Mouse (Mus musculus): ENCODE data around the gene Lipe.
A peak's percentile ranks its signal among the peaks of the same experiment; 100 is the strongest.
"Not testable (repeated sequence)": the region's sequence is repeated elsewhere in the genome, so short reads cannot be mapped to it uniquely, and the experiment has no call there.

The Lipe gene

DNA sequence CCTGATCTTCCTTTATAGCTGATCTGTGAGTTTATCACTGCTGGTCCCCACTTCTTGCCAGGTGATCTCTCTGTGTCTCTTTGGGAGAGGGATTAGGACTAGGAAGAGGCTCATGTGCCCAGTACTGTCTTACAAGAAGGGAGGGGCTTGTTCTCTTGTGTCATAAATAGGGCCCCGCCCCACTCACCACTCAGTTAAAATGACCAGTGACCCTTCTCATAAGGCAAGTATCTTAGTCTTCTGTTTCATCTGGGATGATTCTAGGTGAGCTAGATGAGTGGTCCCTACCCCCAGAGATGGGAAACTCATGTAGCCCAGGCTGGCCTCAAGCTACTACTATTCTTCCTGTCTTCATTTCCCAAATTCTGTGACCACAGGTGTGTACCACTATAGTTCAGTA lies at the start of gene Lipe:
Gene Lipe, minus strand, starts transcription at position 101 of the 400 bp plus-strand sequence.
- DNase-seq (ENCODE audit: low read depth) = no peak

DNA sequence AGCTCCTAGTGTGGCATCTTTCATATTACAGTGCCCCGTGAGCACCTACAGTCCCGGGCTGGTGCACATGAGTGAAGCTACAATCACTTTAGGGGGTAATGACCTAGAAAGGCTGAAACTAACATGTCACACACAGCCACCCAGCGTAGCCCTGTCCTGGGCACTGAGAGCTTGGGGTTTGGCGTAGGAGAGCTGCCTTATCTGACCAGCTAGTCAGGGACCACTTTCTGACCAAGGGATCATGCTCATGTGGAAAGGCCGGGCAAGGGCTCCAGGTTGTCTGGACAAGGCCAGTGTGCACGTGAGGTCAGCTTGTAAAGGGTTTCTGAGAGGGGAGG lies 42.3 kb upstream of the Lipe start:
- no peak for DNase-seq (ENCODE audit: low read depth)

DNA sequence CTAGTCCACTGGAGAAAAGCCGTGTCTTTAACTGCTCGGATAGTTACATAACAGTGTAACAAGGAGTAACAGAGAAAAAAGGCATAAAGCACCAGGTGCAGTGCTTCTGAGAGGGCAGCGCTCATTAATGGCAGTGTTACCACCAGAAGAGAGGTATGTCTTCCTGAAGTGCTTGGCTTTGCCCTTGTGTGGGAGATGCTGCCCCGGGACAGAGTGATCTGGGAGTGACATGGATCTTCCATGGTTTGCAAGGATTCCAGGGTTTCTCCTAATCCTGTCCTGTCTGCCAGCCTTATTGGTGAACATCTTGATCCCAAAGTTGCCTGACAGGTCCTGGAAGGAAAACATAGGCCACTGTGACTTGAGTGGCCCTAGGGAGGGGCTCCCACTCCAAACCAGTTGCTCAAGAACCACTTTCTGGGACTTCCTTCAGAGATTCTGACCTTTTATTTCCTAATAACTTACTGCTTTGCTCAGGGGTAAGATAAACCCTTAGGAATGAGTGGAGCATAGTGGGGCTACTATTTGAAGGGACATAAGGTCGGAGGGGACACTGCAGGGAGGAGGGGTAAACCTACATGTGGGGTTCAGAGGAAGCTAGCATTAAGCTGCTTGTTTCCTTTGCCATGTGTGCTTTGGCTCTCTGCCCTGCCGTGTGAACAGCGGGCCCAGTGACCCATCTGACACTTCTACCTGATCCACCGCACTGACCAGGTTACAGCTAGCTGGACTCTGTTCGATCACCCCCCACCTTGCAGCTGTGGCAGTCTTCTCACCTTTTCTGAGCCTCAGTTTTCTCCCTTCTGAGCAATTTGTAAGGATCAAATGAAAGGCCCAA lies 41.7 kb upstream of the Lipe start:
- DNase-seq (ENCODE audit: low read depth) = no peak

DNA sequence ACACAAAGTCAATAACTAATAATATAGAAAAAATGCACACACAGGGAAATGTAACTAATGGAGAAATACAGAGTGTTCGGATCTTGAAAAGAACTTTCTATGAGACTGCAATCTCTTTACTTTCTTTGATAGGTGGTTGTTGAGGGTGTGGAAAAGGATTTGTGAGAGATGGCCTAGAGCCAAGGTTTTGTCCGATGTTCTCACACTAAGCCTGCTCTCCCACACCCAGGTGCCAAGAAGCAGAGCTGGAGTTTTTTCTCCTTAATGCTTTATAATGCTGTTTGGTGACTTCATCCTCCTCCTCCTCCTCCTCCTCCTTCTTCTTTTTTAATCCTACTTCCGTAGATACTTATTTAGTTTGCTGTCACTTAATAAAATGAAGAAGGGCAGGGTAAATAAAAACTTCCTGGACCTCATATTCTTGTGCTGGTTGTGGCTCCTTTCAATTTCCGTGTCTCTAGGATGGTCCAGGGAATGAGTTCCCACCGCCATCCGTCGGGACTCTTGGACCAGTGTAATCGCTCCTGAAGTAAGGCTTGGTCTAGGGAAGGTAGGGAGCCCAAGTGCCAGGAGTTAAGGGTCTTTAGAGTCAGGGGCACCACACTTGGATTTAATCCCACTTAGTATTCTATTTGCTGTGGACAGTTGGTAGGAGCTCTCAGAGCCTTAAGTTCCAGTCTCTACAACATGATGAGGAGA lies 40.8 kb upstream of the Lipe start:
- no peak for DNase-seq (ENCODE audit: low read depth)

DNA sequence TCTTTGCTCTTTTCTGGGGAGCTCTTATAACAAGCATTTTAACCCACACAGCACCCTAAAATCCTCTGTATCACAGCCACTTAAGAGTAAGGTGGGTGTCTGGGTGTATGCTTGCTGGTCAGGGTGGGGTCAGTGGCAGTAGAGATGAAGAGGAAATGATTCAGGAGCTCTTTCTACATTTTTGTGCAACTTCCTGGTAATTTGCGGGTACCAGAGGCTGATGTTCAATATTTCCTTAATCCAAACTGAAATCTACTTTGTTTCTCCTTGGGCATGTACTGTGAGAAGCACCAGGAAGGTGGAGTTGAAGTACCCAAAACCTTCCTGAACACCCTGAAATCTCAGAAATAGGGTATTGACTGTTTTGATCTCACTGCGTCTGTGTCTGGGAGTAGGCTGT lies 38.2 kb upstream of the Lipe start:
- no peak for DNase-seq (ENCODE audit: low read depth)

DNA sequence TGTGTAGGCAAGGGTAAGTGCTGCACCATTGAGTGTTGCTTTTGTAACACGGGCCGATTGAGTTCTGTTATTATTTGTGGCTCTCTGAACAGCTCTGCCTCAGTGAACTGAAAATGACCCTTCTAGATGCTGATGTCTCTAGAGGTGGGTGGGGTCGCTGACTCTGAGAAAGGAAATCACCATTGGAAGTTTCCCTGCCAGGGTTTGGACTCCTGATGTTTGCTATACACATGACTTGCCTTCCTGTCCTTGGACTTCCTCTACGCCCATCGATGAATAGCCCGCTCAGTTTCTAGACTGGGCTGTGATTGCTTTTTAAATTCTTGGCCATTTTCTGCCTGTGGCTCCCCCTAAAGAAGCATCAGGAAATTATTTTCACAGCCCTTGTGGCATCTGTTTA lies 37.7 kb upstream of the Lipe start:
- no peak for DNase-seq (ENCODE audit: low read depth)

DNA sequence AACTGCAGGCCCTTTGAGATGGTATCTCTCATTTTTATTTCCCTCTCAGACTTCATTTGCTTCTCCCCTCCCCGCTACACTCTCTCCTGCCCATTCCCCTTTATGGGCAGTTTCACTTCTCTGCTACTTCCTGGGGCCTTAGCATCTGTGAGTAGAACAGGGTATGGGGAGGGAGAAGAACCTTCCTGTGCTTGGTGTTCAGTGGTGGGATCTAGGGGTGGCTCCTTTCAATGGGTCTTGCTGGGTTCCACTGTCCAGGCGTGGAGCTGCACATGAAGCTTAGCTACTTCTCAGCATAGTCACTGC lies 37.0 kb upstream of the Lipe start:
- no peak for DNase-seq (ENCODE audit: low read depth)

DNA sequence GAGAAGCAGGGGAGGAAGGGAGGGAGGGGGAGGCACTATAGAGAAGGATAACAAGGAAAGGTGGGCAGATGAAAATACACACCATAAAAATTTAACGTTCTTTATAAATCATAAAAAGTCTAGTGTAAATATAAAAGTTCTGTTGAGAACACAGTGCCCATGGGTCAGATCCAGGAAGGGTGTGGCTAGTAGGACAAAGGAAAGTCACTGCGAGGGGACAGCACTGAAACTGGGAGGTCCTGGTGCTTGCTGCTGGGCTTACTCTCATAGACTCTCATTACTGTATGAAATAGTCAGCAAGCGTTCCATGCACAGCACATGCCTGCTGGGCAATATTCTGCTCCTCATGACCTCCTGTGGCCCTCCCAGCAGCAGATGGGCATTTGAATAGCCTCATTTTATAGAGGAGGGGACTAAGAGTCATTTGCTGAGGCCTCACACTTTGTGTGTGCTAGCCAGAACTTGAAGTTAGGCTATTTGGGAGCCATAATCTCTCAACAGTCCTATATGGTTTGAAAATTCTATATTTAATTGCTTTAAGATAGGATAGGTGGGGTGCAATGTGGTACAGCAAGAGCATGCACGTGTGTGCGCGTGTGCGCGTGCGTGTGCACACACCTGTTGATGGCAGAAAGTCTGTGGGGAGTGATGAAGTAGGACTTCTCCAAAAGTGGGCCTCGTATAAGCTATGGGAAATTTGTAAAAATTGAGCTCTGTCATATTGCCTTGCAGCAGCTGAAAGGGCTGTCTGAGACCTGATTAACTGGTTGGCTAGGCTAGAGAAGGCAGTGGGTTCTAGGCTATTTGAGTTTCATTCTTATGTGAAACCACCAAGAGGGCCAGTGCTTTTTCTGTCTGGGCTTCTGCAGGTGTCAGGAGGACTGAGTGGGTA lies 36.4 kb upstream of the Lipe start:
- no peak for DNase-seq (ENCODE audit: low read depth)

DNA sequence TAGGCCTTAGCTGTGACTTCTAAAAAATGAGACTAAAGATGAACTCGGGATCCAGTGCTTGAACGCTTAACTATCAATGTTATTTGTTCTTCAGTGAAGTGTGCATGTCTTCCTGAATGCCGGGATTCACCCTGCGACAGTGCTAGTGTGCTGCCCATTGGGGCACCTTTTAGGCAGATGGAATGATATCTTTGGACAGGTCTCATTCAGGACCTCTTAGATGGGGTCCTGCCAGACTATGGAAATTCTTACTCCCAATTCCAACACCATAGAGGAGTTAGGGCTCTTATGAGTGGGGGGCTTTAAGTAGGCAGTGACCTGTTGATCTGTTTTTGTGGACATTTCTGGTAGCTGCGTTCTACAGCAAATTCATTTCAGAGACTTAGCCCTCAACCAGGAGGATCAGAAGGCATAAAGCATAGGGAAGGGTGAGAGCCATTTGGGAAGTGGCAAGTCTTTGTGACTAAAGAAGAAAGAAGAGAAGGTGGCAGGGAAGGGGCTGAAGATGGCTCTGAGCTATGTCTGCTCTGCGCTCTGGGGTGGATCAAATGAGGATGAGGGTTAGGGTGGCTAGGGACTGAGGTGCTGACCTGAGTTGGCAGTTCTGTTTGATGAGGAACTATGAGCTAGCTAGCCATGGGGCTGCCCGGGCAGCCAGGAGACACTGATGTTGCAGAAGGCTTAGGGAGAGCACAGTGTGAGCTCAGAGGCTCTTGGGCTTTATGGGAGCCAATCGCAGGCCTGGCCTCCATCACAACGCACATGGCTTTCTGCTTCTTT lies 35.5 kb upstream of the Lipe start:
- no peak for DNase-seq (ENCODE audit: low read depth)

DNA sequence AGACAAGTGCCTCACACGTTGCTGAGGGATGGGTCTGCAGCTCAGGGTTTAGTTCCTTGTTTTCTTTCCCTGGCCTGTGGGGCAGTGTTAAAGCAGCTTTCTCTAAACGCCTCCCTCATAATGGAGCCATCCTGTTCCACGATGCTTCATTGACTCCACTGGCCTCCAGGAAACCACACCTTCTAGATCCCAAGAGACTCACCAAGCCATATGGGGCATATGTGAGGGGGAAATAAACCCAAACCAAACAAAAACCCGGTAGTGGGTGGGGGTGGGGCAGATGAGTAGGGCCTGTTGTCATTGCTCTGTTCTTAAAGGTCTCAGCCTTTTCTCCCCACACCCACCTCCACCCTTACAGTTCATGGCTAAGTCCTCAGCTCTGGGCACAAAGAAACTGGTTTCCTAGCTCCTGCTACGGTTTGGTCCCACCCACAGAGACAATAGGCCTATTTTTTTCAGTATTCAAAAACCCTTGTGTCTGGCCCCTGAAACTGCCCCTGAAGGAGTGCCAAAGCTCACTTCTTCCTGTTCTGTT lies 34.6 kb upstream of the Lipe start:
- DNase-seq (ENCODE audit: low read depth) = no peak

DNA sequence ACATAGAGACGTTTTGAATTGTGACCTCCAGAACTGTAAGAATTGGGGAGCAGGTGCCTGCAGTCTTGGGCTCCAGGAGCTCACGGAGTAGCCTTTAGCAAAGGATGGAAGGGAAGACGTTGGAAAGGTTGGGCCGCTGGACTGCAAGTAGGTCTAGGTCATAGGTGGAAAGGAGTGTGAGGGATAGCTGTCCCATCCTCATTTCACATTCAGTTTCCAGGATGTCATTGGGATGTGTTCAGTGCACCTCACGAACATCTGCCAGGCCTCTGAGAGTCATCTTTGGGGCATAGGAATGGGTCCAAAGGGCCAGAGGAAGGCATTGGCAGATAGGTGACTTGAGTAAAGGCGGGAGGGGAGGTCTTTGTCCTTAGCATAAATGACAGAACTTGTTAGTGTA lies 33.9 kb upstream of the Lipe start:
- no peak for DNase-seq (ENCODE audit: low read depth)

DNA sequence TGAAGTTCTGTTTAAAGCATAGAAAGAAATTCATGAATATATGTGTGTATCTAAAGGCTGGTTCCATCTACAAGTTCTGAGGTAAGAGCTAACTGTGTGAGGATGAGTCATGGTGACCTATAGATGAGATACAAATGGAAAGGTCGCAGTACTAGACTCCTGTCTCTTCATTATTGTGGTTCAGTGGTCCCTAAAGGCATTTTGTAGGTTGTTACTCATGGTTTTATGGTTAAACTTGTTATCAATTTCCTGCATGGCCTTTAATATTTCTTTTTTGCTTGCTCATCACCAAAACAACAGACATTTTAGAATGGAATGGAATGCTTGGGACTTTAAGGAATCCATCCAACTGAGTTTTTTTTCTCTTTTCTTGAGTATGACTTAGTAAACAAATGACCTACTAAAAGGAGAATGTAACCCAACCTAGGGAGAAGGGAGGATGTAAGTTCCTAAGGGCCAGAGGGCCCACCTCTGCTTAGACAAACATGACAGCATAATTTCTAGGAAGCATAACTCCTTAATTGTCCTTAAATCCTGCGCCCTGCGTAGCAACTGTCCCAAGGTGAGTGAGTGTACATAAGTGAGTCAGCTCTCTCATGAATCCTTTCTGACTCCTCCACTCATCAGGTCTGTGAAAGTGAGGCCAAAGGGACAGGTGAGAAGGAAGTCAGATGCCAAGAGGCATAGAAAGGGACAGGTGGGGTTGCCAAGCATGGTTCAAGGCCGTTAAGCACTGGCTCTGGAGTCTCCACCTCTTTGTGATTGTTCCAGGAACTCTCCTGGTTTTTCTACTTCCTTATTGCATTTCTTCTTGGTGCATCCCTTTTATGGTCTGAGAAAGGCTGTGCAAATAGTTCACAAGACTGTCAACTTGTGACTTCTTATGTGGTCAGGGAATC lies 31.6 kb upstream of the Lipe start:
- no peak for DNase-seq (ENCODE audit: low read depth)

DNA sequence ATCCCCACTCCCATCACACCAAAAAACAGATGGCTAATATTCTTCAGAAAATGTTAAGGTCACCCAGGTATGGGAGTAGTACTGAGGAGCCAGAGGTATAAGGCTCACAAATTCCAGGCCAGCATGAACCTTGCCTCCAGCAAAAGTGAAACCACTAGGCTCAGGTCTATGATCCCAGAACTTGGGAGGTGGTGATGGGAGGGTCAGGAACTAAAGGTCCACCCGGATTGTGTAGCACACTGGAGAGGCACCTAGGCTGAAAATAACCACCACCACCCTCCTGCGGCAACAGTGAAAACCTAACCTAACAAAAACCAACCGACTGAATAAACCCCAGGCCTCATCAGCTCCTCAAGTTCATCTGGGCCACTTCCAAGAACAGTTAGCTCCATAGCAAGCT lies 29.8 kb upstream of the Lipe start:
- DNase-seq (ENCODE audit: low read depth) = no peak

DNA sequence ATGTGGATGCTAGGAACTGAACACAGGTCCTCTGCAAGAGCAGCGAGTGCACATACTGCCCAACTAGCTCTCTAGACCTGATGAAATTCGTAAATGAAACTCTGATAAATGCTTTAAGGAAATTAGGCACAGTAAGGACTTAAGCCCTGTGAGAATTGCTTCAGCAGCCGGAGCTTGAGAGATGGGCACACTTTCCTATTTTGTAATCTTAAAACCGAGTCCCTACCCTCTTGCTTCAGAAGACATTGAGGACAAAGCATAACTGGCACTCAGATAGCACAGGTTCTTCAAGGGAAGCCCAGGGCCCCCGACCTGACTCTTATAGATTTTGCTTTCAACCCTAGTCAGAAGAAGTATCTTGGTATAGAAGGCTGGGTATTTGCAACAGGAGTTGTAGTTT lies 28.6 kb upstream of the Lipe start:
- DNase-seq (ENCODE audit: low read depth) = no peak

DNA sequence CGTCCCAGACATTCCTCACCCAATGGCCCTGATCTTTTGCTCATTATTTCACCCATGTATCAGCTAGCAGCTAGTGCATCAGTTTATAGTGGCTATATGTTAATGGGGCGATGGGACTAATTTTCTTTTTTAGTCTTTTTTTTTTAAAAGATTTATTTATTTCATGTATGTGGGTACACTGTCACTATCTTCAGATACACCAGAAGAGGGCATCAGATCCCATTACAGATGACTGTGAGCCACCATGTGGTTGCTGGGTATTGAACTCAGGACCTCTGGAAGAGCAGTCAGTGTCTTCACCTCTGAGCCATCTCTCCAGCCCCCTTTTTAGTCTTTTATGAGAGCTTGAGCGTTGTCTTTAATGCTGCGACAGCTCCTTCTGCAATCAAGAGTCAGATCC lies 27.9 kb upstream of the Lipe start:
- not testable (repeated sequence) for DNase-seq (ENCODE audit: low read depth)

DNA sequence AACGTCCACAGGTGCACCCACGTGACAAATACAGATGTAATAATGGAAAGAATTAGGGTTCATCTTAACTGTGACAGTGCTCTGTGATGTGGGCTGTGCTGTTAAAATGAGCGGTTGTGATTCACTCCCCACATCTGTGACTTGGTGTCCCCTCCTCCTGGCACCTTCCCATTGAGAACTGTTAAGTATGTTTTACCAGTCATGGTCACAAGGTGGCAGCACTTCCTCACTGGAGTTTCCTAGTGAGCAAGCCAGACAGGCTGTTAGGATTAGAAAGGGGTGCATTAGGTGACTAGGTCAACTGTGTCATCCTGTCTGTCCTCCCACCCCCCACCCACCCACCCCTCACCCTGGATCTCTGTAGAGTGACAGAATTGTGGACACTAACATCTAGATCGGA lies 25.9 kb upstream of the Lipe start:
- peak; percentile 90 for DNase-seq (ENCODE audit: low read depth)

DNA sequence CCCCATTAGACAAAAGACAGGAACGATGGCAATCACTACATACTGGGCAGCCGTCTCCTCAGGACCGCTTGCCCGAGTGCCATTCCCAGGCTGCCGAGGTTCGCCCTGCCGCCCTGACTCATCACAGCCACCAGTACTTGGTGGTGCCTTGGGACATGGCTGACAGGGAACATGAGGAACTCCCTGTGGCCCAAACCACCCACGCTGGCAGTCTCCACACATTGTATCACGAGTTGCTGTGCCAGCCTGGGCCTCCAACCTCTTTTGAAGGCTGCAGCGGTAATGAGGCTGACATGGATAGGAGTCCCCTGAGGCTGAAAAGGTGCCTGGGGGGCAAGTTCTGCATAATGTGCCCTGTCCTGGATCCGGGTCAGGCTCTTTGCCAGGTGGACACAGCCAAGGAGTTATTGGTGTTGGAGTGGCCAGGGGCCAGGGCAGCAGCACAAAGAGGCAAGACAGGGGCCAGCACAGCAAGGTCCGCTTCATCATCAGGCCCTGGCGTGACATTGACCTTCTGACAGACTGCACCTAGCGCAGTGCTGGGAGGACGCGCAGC lies 23.9 kb upstream of the Lipe start:
- no peak for DNase-seq (ENCODE audit: low read depth)

DNA sequence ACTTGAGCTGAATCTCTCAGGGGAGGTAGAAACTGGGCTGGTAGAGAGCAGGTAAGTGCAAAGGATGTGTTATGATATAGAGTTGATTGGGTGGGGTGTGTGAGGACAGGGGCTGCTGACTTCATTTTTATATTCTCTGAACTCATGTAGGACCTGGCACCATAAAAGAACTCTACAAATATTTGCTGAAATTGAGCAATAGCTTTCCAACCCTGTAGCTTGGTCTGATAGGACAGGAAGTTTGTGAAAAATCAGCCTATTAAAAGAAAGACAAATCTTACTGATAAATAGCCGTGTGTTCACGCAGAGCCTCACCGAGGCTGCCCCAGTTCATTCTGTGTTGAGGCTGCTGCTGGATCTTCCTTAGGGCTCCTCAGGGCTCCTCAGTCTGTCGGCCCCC lies 21.4 kb upstream of the Lipe start:
- no peak for DNase-seq (ENCODE audit: low read depth)

DNA sequence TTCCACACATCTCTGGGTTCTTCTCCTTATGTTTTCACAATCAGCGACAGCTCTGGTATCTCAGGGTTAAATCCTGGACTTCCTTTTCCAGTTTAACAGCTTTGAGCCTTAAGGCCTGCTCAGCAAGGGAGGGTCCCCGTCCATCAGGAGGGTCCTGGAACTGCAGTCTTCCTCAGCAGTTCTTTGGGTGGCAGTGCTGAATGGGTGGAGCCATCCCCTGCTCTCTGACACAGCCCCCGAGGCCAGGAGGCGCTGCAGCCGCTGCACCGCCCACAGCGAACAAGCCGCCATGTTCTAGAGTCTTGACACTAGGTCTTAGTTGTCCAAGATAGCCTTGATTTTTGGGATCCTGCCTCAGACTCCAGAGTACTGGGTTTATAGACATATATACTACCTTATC lies 21.0 kb upstream of the Lipe start:
- no peak for DNase-seq (ENCODE audit: low read depth)

DNA sequence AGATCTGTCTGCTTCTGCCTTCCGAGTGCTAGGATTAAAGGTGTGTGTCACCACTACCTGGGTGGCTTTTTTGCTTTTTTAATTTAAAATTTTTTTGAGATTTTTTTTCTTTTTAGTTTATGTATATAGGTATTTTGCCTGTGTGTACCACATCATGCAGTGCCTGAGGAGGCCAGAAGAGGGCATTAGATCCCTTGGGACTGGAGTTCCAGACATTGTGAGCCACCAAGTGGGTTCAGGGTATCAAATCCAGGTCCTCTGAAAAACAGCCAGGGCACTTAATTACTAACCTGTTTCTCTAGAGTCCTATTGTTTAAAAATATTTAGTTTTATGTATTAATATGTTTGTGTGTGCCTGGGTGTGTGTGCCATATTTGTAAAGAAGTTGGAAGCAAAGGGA lies 19.1 kb upstream of the Lipe start:
- peak; percentile 42 for DNase-seq (ENCODE audit: low read depth)
